Mouse (Mus musculus) kidney, embryonic 15.5 days (tissue): ENCODE data around the gene Map4k4. TPM values are rescaled to one million over a fixed set of nuclear protein-coding genes. Genes with fewer than 3 reads are reported as not detected.

Experiments
- ATAC-seq: fragments of 200-750 bp; cut with Nextera tagmentation; replicated peaks from 2 replicates; pipeline ENCODE4 v1.8.0; 2017; ENCODE audit warnings: moderate TSS enrichment; ENCODE audit not compliant: low FRiP score
- H3K27ac ChIP-seq: fragments of 300-500 bp; sonication (generic); 2 replicates; pipeline ENCODE4 v1.5.1; 2015; ENCODE audit warnings: mild to moderate bottlenecking, inconsistent platforms
- H3K27me3 ChIP-seq: fragments of 300-500 bp; sonication (generic); 2 replicates; pipeline ENCODE4 v1.6.1; 2015; ENCODE audit warnings: inconsistent platforms
- H3K36me3 ChIP-seq: fragments of 300-500 bp; sonication (generic); 2 replicates; pipeline ENCODE4 v1.6.1; 2015; ENCODE audit warnings: inconsistent platforms
- H3K4me1 ChIP-seq: fragments of 300-500 bp; sonication (generic); 2 replicates; pipeline ENCODE4 v1.6.1; 2015; ENCODE audit warnings: inconsistent platforms
- H3K4me2 ChIP-seq: fragments of 300-500 bp; sonication (generic); 2 replicates; pipeline ENCODE4 v1.6.1; 2015; ENCODE audit warnings: moderate library complexity, mild to moderate bottlenecking, inconsistent platforms
- H3K4me3 ChIP-seq: fragments of 300-500 bp; sonication (generic); replicated peaks from 2 replicates; pipeline ENCODE4 v1.5.1; 2015; ENCODE audit warnings: mild to moderate bottlenecking, inconsistent platforms
- H3K9ac ChIP-seq: fragments of 300-500 bp; sonication (generic); 2 replicates; pipeline ENCODE4 v1.6.1; 2015; ENCODE audit warnings: mild to moderate bottlenecking, inconsistent platforms
- H3K9me3 ChIP-seq: fragments of 300-500 bp; sonication (generic); replicated peaks from 2 replicates; pipeline ENCODE4 v1.6.1; 2016; ENCODE audit warnings: inconsistent platforms
- WGBS: fragments of 180-500 bp; shearing (Covaris S2); methylation state at CpG from one replicate; pipeline ENCODE4 v1.1.7; 2015; ENCODE audit warnings: mixed read lengths; 5-methylcytosine and 5-hydroxymethylcytosine counted together
- polyA plus RNA-seq: library from polyadenylated mRNA; unstranded; fragments of >200 nt; fragmentation: Nextera tagmentation; extraction: Ambion mirVana; gene quantifications from 2 replicates; pipeline ENCODE4 v1.2.1, GENCODE M21; 2015

The Map4k4 gene
- polyA plus RNA-seq, 1 experiment from 2014 or later = 33.5 TPM

DNA sequence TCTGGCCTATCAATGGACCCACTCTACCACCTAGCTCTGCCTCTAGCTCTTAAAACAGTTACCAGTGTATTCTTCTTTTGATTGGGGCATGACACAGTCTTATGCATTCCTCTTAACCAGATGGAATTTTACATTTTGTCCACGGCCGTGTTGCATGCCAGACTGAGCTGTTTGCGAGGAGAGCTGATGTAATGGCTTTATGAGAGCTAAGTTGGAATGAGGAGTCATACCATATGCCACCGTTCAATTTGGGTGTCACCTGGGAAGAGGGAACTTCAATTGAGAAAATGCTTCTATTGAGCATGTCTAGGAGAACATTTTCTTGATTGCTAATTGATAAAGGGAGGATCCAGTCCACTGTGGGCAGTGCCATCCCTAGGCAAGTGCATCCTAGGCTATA is 18.2 kb upstream of the Map4k4 start:
- H3K27me3 ChIP-seq = no peaks in the 10 kb centered on the region
- H3K36me3 ChIP-seq = no peaks in the 10 kb centered on the region
- H3K9ac ChIP-seq = no peak overlapping the region
- H3K27ac ChIP-seq = no peak overlapping the region
- ATAC-seq = no peak
- 84% methylated on average over 4 of the region's 4 CpGs for WGBS
- no peaks in the 10 kb centered on the region for H3K9me3 ChIP-seq
- H3K4me3 ChIP-seq = no peak overlapping the region
- H3K4me2 ChIP-seq = no peak overlapping the region
- peaks cover 10% of the 10 kb centered on the region for H3K4me1 ChIP-seq

GRCm38 (mm10) chr1:39884803-39885515 is 15.8 kb upstream of the Map4k4 start:
- no peak for ATAC-seq
- no peaks in the 10 kb centered on the region for H3K9me3 ChIP-seq
- 51% methylated on average over 16 of the region's 16 CpGs for WGBS
- no peak overlapping the region for H3K27ac ChIP-seq
- H3K27me3 ChIP-seq = no peaks in the 10 kb centered on the region
- no peak overlapping the region for H3K4me3 ChIP-seq
- no peak overlapping the region for H3K4me2 ChIP-seq
- H3K36me3 ChIP-seq = no peaks in the 10 kb centered on the region
- H3K4me1 ChIP-seq = 0 out of 2 replicates have a peak, but pooled peaks cover 4% of the 10 kb centered on the region
- H3K9ac ChIP-seq = no peak overlapping the region

DNA sequence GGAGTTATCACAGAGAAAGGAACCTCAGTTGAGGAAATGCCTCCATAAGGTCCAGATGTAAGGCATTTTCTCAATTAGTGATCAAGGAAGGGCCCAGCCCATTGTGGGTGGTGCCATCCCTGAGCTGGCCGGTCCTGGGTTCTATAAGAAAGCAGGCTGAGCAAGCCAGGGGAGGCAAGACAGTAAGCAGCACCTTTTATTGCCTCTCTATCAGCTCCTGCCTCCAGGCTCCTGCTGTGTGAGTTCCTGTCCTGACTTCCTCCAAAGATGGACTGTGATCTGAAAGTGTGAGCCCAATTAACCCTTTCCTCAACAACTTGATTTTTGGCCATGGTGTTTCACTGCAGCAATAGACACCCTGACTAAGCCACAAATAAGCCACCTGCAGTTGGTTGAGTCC is 12.7 kb upstream of the Map4k4 start:
- no peak overlapping the region for H3K9ac ChIP-seq
- H3K36me3 ChIP-seq = no peaks in the 10 kb centered on the region
- H3K27ac ChIP-seq = 0 out of 2 replicates have a peak overlapping the region, but pooled peaks have one; percentile 37
- no peak overlapping the region for H3K4me3 ChIP-seq
- 0 out of 2 replicates have a peak, but pooled peaks cover 4% of the 10 kb centered on the region for H3K4me1 ChIP-seq
- H3K27me3 ChIP-seq = no peaks in the 10 kb centered on the region
- WGBS = 6% methylated on average over 1 of the region's 1 CpGs
- no peaks in the 10 kb centered on the region for H3K9me3 ChIP-seq
- H3K4me2 ChIP-seq = no peak overlapping the region
- no peak for ATAC-seq

GRCm38 (mm10) chr1:39889429-39889828 is 11.3 kb upstream of the Map4k4 start:
- Histone ChIP-seq H3K4me2 (no peak overlapping the region), H3K4me1 (0 out of 2 replicates have a peak, but pooled peaks cover 4% of the 10 kb centered on the region), H3K36me3 (no peaks in the 10 kb centered on the region), H3K4me3 (no peak overlapping the region), H3K9me3 (no peaks in the 10 kb centered on the region), H3K27me3 (no peaks in the 10 kb centered on the region), H3K27ac (no peak overlapping the region), H3K9ac (no peak overlapping the region)
- 84% methylated on average over 8 of the region's 8 CpGs for WGBS
- no peak for ATAC-seq

- H3K4me3 ChIP-seq = no peak overlapping the region
- no peaks in the 10 kb centered on the region for H3K4me1 ChIP-seq
- no peaks in the 10 kb centered on the region for H3K36me3 ChIP-seq
- H3K4me2 ChIP-seq = no peak overlapping the region
- no peak overlapping the region for H3K27ac ChIP-seq
- H3K9me3 ChIP-seq = no peaks in the 10 kb centered on the region
- H3K27me3 ChIP-seq = no peaks in the 10 kb centered on the region
- H3K9ac ChIP-seq = no peak overlapping the region
- 70% methylated on average over 6 of the region's 6 CpGs for WGBS
- no peak for ATAC-seq
Measured at GRCm38 (mm10) chr1:39889973-39890372, 10.7 kb upstream of the Map4k4 start.

DNA sequence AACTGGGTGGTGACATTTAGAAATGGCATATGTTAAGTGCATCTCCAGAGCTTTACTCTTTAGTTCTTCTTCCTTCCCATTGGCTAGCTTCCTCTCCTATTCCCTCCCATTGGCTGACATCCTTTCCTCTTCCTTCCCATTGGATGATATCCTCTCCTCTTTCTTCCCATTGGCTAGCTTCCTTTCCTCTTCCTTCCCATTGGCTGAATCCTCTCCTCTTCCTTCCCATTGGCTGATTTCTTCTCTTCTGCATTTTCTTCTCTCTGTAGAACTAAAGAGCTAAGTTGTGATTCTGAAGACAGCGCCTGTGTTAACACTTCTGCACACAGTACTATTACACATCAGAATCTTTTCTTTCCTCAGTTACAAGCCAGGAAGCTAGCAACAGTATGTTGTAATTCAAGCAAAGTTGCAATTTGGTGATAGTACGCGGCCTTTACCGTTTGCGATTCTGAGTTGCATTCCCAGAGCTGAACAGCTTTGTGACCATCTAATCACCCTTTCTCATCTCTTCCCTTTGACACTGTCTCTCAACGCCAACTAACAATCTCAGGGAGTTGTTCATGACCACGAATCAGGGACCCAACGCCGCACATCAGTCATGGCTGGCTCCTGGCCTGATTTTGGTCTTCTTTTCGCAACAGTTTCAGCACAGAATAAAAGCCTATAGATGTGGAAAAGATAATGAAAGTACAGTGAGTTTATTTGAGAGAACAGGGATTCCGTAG is 7.4 kb upstream of the Map4k4 start:
- Histone ChIP-seq H3K27me3 (no peaks in the 10 kb centered on the region), H3K9me3 (no peaks in the 10 kb centered on the region), H3K9ac (no peak overlapping the region), H3K4me1 (peaks cover 12% of the 10 kb centered on the region), H3K36me3 (no peaks in the 10 kb centered on the region), H3K27ac (no peak overlapping the region), H3K4me3 (no peak overlapping the region), H3K4me2 (no peak overlapping the region)
- WGBS = 93% methylated on average over 11 of the region's 11 CpGs
- no peak for ATAC-seq

GRCm38 (mm10) chr1:39895097-39895496 is 5.6 kb upstream of the Map4k4 start:
- ATAC-seq = no peak
- 46% methylated on average over 2 of the region's 2 CpGs for WGBS
- H3K4me3 ChIP-seq = no peak overlapping the region

GRCm38 (mm10) chr1:39895506-39895905 is 5.2 kb upstream of the Map4k4 start:
- no peak overlapping the region for H3K4me3 ChIP-seq
- no peak overlapping the region for H3K9ac ChIP-seq
- peaks cover 18% of the 10 kb centered on the region for H3K4me1 ChIP-seq
- H3K4me2 ChIP-seq = no peak overlapping the region
- ATAC-seq = no peak
- 27% methylated on average over 2 of the region's 2 CpGs for WGBS
- H3K27ac ChIP-seq = no peak overlapping the region
- no peaks in the 10 kb centered on the region for H3K36me3 ChIP-seq
- H3K27me3 ChIP-seq = no peaks in the 10 kb centered on the region
- H3K9me3 ChIP-seq = no peaks in the 10 kb centered on the region

More at GRCm38 (mm10) chr1:39895097-39895496, 5.6 kb upstream of the Map4k4 start:
- no peaks in the 10 kb centered on the region for H3K27me3 ChIP-seq
- no peaks in the 10 kb centered on the region for H3K36me3 ChIP-seq
- peaks cover 17% of the 10 kb centered on the region for H3K4me1 ChIP-seq
- H3K9ac ChIP-seq = no peak overlapping the region
- H3K4me2 ChIP-seq = no peak overlapping the region
- H3K27ac ChIP-seq = no peak overlapping the region
- no peaks in the 10 kb centered on the region for H3K9me3 ChIP-seq

GRCm38 (mm10) chr1:39896581-39896980 is 4.1 kb upstream of the Map4k4 start:
- Histone ChIP-seq H3K27me3 (no peaks in the 10 kb centered on the region), H3K4me1 (peaks cover 18% of the 10 kb centered on the region), H3K4me3 (no peak overlapping the region), H3K9me3 (no peaks in the 10 kb centered on the region), H3K27ac (no peak overlapping the region), H3K4me2 (no peak overlapping the region), H3K36me3 (no peaks in the 10 kb centered on the region), H3K9ac (no peak overlapping the region)
- no peak for ATAC-seq
- 29% methylated on average over 2 of the region's 2 CpGs for WGBS

DNA sequence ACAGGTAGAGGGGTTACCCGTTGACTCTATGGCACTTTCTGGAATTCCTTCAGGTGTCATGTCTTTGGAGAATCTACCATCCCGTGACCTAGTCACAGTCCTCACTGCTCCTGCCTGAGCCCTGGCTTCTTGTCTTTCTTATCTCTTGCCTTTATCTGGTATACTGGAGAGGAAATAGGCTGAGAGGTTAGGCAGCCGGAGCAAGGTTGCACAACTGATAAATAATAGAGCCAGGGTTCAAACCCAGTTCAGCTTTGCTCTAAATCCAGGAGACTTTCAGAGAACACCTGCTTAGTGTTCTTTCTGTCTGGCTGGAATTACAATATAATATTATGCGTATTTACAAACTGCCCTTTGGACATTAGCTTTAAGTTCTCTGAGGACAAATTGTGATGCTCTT is 2.0 kb upstream of the Map4k4 start:
- Histone ChIP-seq H3K4me3 (no peak overlapping the region), H3K4me1 (peaks cover 30% of the 10 kb centered on the region), H3K27ac (no peak overlapping the region), H3K36me3 (no peaks in the 10 kb centered on the region), H3K27me3 (no peaks in the 10 kb centered on the region), H3K9me3 (no peaks in the 10 kb centered on the region), H3K4me2 (no peak overlapping the region), H3K9ac (no peak overlapping the region)
- WGBS = 74% methylated on average over 4 of the region's 4 CpGs
- ATAC-seq = no peak

- WGBS = under 1% methylated on average over 66 of the region's 75 CpGs
- H3K4me3 ChIP-seq = peak overlapping the region; percentile 68
- H3K27me3 ChIP-seq = no peaks in the 10 kb centered on the region
- peak; percentile 23; the same call in 1 of the 2 replicates for ATAC-seq
- H3K36me3 ChIP-seq = peaks cover 10% of the 10 kb centered on the region
- H3K9ac ChIP-seq = peak overlapping the region; percentile 99
- H3K27ac ChIP-seq = peak overlapping the region; percentile 96
- H3K4me1 ChIP-seq = peaks cover 49% of the 10 kb centered on the region
- H3K4me2 ChIP-seq = peak overlapping the region; percentile 76
- H3K9me3 ChIP-seq = no peaks in the 10 kb centered on the region
Measured at GRCm38 (mm10) chr1:39901063-39901811, 524 bp downstream of the Map4k4 start.
